Mouse (Mus musculus) stomach, embryonic 14.5 days (tissue): ENCODE data around the gene Spg11. TPM values are rescaled to one million over a fixed set of nuclear protein-coding genes. Genes with fewer than 3 reads are reported as not detected.

ENCODE experiments used
- ATAC-seq: fragments of 200-750 bp; cut with Nextera tagmentation; 2 replicates; pipeline ENCODE4 v1.8.0; 2017; ENCODE audit warnings: low read depth, moderate TSS enrichment; ENCODE audit not compliant: insufficient number of reproducible peaks, insufficient read depth, low FRiP score
- H3K27ac ChIP-seq: fragments of 300-500 bp; sonication (generic); 2 replicates; pipeline ENCODE4 v1.5.1; 2014; ENCODE audit warnings: mild to moderate bottlenecking, low read length, moderate library complexity, mixed read lengths
- H3K27me3 ChIP-seq: fragments of 300-500 bp; sonication (generic); 2 replicates; pipeline ENCODE4 v1.6.1; 2014; ENCODE audit warnings: low read length, control low read depth, mixed read lengths; ENCODE audit not compliant: control insufficient read depth, insufficient read depth
- H3K36me3 ChIP-seq: fragments of 300-500 bp; sonication (generic); 2 replicates; pipeline ENCODE4 v1.6.1; 2014; ENCODE audit warnings: mild to moderate bottlenecking, control low read depth, low read length, moderate library complexity, mixed read lengths; ENCODE audit not compliant: control insufficient read depth, insufficient read depth
- H3K4me1 ChIP-seq: fragments of 300-500 bp; sonication (generic); 2 replicates; pipeline ENCODE4 v1.6.1; 2014; ENCODE audit warnings: low read length, control low read depth, mixed read lengths; ENCODE audit not compliant: control insufficient read depth, insufficient read depth
- H3K4me2 ChIP-seq: fragments of 300-500 bp; sonication (generic); replicated peaks from 2 replicates; pipeline ENCODE4 v1.6.1; 2014; ENCODE audit warnings: low read depth, low read length, control low read depth
- H3K4me3 ChIP-seq: fragments of 300-500 bp; sonication (generic); 2 replicates; pipeline ENCODE4 v1.5.1; 2014; ENCODE audit warnings: low read depth, low read length, control low read depth
- H3K9ac ChIP-seq: fragments of 300-500 bp; sonication (generic); replicated peaks from 2 replicates; pipeline ENCODE4 v1.6.1; 2014; ENCODE audit warnings: low read depth, mild to moderate bottlenecking, control low read depth, low read length, moderate library complexity, mixed read lengths
- H3K9me3 ChIP-seq: fragments of 300-500 bp; sonication (generic); 2 replicates; pipeline ENCODE4 v1.6.1; 2016; ENCODE audit warnings: low read depth, low read length, control low read depth; ENCODE audit not compliant: control insufficient read depth
- WGBS: fragments of 180-500 bp; shearing (Covaris S2); extraction: QIAGEN DNeasy Blood & Tissue Kit; methylation state at CpG from one replicate; pipeline ENCODE4 v1.1.7; 2014; 5-methylcytosine and 5-hydroxymethylcytosine counted together
- polyA plus RNA-seq: library from polyadenylated mRNA; unstranded; fragments of >200 nt; fragmentation: Nextera tagmentation; extraction: Ambion mirVana; gene quantifications from 2 replicates; pipeline ENCODE4 v1.2.1, GENCODE M21; 2014

Spg11 gene
- polyA plus RNA-seq, 1 experiment from 2014 or later: 15.5 TPM

DNA sequence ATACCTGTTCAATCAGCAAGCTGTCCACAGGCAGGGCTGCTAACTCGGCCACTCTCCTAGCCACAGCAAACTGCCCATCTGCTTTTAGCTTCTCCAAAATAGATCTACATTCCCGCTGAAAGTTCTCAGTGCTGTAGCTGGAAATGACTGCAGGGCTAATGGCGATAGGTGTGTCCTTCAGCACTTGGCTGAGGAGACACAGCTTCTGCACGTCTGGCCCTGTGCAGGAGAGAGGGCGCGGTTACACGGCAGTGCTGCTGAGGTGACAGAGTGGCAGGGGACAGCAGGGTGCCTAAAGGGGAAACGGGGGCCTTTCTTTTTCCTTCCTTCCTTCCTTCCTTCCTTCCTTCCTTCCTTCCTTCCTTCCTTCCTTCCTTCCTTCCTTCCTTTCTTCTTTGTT, 51.9 kb downstream of the Spg11 start:
- Histone ChIP-seq H3K4me1 (no peaks in the 10 kb centered on the region), H3K9ac (no peak overlapping the region), H3K4me2 (no peak overlapping the region), H3K27me3 (no peaks in the 10 kb centered on the region), H3K4me3 (no peak overlapping the region), H3K36me3 (peaks cover 20% of the 10 kb centered on the region; the same call in 1 of the 2 replicates), H3K9me3 (no peaks in the 10 kb centered on the region), H3K27ac (no peak overlapping the region)
- ATAC-seq: no peak
- WGBS: 76% methylated on average over 8 of the region's 8 CpGs

DNA sequence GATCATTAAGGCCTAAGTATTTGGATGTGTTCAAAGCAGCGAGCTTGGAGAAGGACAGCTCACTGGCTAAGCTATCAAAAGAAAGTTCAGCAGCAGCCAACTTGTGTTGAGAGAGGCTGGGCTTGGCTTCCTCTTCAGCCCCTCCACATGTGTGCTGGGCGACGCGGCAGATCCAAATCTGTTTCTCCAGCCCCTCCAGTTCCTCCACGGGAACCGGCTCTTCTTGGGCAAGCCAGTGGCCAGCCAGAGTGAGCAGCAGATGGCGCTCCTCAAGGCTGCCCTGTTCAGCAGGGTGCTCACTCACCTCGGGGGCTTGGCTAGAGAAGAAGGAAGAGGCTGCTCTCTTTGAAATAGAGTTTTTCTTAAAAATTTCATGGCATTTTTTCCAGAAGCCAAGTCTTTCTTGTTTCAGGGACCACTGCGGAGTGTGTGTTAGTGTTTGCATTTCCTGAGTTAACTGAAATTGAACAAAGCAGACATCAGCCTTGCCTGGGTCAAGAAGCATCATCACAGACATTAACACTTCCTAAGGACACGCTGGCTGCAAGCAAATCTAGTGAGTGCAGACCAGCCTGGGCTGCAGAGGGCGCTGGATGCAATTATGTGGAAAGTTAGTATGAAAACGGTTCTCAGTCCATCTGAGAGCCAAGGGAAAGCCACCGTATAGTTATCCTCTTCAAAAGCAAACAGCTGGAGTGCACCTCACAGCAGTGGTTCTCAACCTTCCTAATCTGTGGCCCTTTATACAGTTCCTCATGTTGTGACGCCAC, 52.8 kb downstream of the Spg11 start:
- WGBS: 50% methylated on average over 14 of the region's 14 CpGs
- no peak overlapping the region for H3K9ac ChIP-seq
- no peak overlapping the region for H3K27ac ChIP-seq
- no peak overlapping the region for H3K4me2 ChIP-seq
- H3K4me1 ChIP-seq: no peaks in the 10 kb centered on the region
- ATAC-seq: no peak
- H3K4me3 ChIP-seq: no peak overlapping the region
- H3K36me3 ChIP-seq: peaks cover 20% of the 10 kb centered on the region; the same call in 1 of the 2 replicates
- H3K9me3 ChIP-seq: no peaks in the 10 kb centered on the region
- H3K27me3 ChIP-seq: no peaks in the 10 kb centered on the region

DNA sequence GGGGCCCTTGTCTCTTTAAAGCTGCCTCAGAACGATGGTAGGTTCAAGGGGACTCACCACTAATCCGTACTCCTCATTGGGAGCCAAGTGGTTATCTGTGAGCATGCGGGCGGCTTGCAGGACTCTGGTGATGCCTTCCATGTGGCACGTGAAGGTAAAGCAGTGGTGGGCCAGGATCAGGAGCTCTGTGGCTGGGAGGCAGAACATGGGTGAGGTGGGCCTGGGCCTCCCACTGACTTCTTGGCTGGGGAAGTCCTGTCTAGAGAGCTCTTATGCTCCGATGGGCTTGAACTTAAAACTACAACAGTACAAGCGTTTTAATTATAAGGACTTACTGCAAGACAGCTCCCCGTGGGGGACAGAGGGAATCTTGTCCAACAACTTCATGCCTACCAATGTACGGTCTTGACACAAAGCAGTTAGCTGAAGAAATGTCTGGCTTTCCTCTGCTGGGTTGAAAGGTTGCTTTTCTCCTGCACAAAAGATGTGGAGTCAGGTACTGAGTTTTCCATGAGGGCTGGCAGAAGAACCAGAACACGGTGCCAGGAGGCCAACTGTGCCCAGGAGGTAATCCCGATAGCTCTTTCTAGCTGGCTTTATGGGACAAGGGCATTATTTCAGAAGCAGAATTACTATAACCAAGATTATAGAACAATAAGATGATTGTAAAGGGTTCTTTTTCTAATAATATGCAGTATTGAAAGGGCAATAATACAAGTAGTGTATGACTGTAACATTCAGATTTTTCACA, 58.6 kb downstream of the Spg11 start:
- Histone ChIP-seq H3K4me3 (no peak overlapping the region), H3K9me3 (no peaks in the 10 kb centered on the region), H3K27ac (no peak overlapping the region), H3K9ac (no peak overlapping the region), H3K4me2 (no peak overlapping the region), H3K4me1 (no peaks in the 10 kb centered on the region), H3K27me3 (no peaks in the 10 kb centered on the region), H3K36me3 (peaks cover 26% of the 10 kb centered on the region; the same call in 1 of the 2 replicates)
- 91% methylated on average over 11 of the region's 11 CpGs for whole genome bisulfite sequencing
- no peak for ATAC-seq

DNA sequence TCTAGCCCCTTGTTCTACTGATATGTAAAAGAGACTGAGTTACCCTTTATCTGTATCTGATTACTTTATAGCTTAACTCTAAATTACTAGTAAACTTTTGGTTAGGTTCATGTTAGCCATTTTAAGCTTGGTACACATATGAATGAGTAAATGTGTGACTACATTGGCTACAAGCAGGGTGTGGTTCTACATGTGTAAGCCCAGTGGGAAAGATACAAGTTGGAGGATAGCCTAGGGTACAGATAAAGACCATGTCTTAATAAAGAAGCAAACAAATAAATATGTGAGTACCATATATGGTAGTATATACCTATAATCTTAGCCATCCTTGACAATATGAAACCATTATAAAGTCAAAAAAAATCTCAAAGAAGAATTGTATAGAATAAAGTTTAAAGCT, 74.3 kb downstream of the Spg11 start:
- H3K36me3 ChIP-seq: peaks cover 16% of the 10 kb centered on the region
- H3K4me3 ChIP-seq: no peak overlapping the region
- H3K27ac ChIP-seq: no peak overlapping the region
- H3K9me3 ChIP-seq: no peaks in the 10 kb centered on the region
- H3K9ac ChIP-seq: no peak overlapping the region
- ATAC-seq: no peak
- H3K4me1 ChIP-seq: no peaks in the 10 kb centered on the region
- no peak overlapping the region for H3K4me2 ChIP-seq
- H3K27me3 ChIP-seq: no peaks in the 10 kb centered on the region

DNA sequence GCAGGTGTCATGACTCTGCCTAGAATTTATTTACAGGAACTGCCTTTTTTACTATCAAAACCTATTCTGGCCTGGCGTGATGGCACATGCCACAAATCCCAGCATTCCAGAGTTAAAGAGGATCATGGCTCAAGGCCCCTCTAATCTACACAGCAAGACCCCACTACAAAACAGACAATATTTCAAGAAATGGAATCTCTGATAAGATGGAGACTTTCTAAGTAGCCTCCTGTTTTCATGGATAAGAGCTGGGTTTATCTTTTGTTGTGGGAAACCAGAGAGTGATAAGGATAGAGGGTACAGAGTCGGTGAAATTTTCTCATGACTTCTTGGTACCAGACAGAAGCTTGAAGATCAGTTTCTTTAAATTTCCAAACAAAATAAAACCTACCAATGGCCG, 82.1 kb downstream of the Spg11 start:
- Histone ChIP-seq H3K27ac (no peak overlapping the region), H3K9ac (no peak overlapping the region), H3K27me3 (no peaks in the 10 kb centered on the region), H3K9me3 (no peaks in the 10 kb centered on the region), H3K36me3 (peaks cover 8% of the 10 kb centered on the region; the same call in 1 of the 2 replicates), H3K4me1 (no peaks in the 10 kb centered on the region), H3K4me2 (no peak overlapping the region), H3K4me3 (no peak overlapping the region)
- no peak for ATAC-seq
- WGBS: 93% methylated on average over 3 of the region's 3 CpGs

DNA sequence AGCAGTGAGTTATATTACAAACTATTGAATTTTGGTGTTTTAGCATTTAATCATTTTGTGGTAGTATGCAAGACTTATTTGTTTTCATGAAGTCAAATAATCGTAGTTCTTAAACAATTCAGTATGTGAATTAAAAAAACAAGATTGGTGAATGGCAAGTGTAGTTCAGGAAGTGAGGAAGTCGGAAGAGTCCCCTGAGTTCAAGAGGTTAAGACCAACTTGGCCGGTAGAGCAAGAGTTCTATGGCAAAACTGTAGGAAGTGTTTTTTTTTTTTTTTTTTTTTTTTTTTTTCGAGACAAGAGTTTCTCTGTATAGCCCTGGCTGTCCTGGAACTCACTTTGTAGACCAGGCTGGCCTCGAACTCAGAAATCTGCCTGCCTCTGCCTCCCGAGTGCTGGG, 86.2 kb downstream of the Spg11 start:
- Histone ChIP-seq H3K9me3 (no peaks in the 10 kb centered on the region), H3K4me2 (no peak overlapping the region), H3K27me3 (no peaks in the 10 kb centered on the region), H3K9ac (no peak overlapping the region), H3K36me3 (peaks cover 10% of the 10 kb centered on the region; the same call in 1 of the 2 replicates), H3K27ac (no peak overlapping the region), H3K4me3 (no peak overlapping the region), H3K4me1 (0 out of 2 replicates have a peak, but pooled peaks cover 5% of the 10 kb centered on the region)
- WGBS: 88% methylated on average over 5 of the region's 6 CpGs
- ATAC-seq: no peak

DNA sequence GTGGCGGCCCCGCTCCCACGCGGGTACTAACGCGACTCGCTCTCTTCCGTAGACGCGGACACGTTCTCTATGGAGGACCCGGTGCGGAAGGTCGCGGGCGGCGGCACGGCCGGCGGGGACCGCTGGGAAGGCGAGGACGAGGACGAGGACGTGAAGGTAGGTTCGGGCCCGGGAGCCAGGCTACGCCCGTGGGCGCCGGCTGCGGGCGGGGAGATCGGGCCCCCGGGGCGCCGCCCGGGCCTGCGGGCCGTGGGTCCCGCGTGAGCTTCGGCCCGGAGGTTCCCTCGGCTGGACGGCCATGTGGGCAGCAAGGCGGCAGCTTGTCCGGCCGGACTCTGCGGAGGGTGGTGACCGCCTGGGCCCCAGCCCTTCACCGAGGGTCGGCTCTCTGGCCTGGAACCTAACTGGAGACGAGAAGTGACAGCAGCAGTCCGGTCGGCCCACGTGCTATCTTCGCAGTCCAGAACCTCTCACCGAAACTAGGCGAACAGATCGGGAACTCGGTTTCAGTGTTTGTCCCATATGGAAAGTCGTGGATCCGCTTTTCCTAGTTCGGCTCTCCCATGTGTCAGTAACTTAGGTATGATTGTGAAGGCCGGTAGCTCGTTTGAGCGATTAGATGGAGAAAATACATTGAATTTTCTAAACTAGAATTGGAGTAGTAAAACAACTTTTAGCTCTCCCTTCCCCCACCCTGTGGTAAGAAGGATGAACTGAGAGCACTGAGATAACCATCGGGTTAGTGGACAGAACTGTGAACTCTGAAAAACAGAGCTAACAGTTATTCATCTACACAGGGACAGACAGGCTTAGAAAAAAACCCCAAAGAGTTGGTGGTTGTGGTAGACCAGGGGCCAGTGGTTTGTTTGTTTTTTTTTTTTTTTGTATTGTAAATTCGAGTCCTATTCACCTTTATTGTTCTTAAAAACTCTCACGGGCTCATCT, 89.2 kb downstream of the Spg11 start:
- peak; percentile 57 for ATAC-seq
- Histone ChIP-seq H3K4me1 (0 out of 2 replicates have a peak, but pooled peaks cover 5% of the 10 kb centered on the region), H3K9ac (peak overlapping the region; percentile 84), H3K27ac (peak overlapping the region; percentile 83), H3K36me3 (peaks cover 8% of the 10 kb centered on the region; the same call in 1 of the 2 replicates), H3K4me3 (peak overlapping the region; percentile 80), H3K27me3 (no peaks in the 10 kb centered on the region), H3K9me3 (no peaks in the 10 kb centered on the region), H3K4me2 (peak overlapping the region; percentile 70)
- WGBS: under 1% methylated on average over 70 of the region's 71 CpGs
